Mouse (Mus musculus) G1E (cell line): ENCODE measurements around the gene Ptchd1. TPM values are rescaled to one million over a fixed set of nuclear protein-coding genes. Genes with fewer than 3 reads are reported as not detected.

Experiments used
- ATAC-seq: 2 replicates; pipeline ENCODE4 v1.8.0; 2016; ENCODE audit warnings: mild to moderate bottlenecking; ENCODE audit not compliant: insufficient number of reproducible peaks, poor library complexity, low FRiP score, severe bottlenecking; ENCODE audit errors: extremely low read depth
- DNase-seq: peaks from one replicate; pipeline ENCODE4 v3.0.0; 2012; ENCODE audit warnings: low spot score
- H3K27me3 ChIP-seq: 2 replicates; pipeline ENCODE4 v1.6.1; 2012; ENCODE audit warnings: mild to moderate bottlenecking, low read length, inconsistent platforms; ENCODE audit not compliant: insufficient read depth
- H3K36me3 ChIP-seq: replicated peaks from 2 replicates; pipeline ENCODE3; 2012; ENCODE audit warnings: mild to moderate bottlenecking, inconsistent platforms
- H3K4me1 ChIP-seq: 2 replicates; pipeline ENCODE4 v1.6.1; 2012; ENCODE audit warnings: low read depth, low read length, inconsistent platforms, mixed read lengths; ENCODE audit not compliant: insufficient read depth
- H3K4me3 ChIP-seq: 2 replicates; pipeline ENCODE4 v1.5.1; 2012; ENCODE audit warnings: low read depth, mild to moderate bottlenecking, inconsistent platforms, low read length, moderate library complexity, mixed read lengths
- H3K9me3 ChIP-seq: replicated peaks from 2 replicates; pipeline ENCODE4 v1.6.1; 2012; ENCODE audit warnings: inconsistent platforms
- CTCF ChIP-seq: IDR thresholded peaks from 2 replicates; pipeline ENCODE4 v1.5.1; 2012; ENCODE audit warnings: low read depth, low read length, inconsistent platforms, mixed read lengths
- GATA1 ChIP-seq: IDR thresholded peaks from 2 replicates; pipeline ENCODE4 v1.6.1; 2012; ENCODE audit warnings: borderline replicate concordance, low read length, inconsistent platforms, mixed read lengths
- GATA2 ChIP-seq: IDR thresholded peaks from 2 replicates; pipeline ENCODE4 v1.6.1; 2012; ENCODE audit warnings: low read depth, low read length, inconsistent platforms, borderline replicate concordance
- POLR2AphosphoS5 ChIP-seq: IDR thresholded peaks from 2 replicates; pipeline ENCODE4 v1.6.1; 2012; ENCODE audit warnings: low read depth, low read length, inconsistent platforms; ENCODE audit not compliant: insufficient replicate concordance
- TAL1 ChIP-seq: conservative IDR thresholded peaks from 2 replicates; pipeline ENCODE4 v1.6.1; 2012; ENCODE audit warnings: low read depth, low read length, inconsistent platforms, mixed read lengths
- polyA plus RNA-seq: library from polyadenylated mRNA; stranded (reverse); fragments of >175 nt; gene quantifications from 2 replicates; pipeline ENCODE4 v1.2.3, GENCODE M21; 2012
- total RNA-seq, 2 experiments: library from RNA; stranded (forward) in 1 of 2; stranded (reverse) in 1 of 2; fragments of 200-1000 nt in 1 of 2; fragments of >200 nt in 1 of 2; fragmentation: Nextera tagmentation in 1 of 2; gene quantifications; 2 replicates each; pipeline ENCODE4 v1.2.3; 2014 to 2017

Ptchd1 gene
- total and polyA plus RNA-seq, 3 experiments, result not detected

DNA sequence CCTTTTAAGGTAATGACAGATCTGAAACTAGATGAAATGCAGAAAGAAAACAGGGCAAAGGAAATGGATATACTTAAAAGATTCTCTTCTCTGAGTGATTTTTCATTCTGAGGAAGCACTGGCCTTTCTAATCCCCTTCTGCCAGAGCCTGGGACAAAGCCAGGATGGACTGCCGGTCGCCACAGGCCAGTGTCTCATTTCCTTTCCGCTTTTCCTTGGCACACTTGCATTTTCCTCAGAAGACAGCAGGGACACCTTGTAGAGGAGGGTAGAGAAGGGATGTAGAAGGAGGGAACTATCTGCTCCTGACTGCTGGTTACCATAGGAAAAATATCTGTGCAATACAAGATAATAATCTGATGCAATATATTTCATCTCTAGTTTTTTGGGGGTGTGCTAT, 32.1 kb downstream of the Ptchd1 start:
- H3K4me3 ChIP-seq, result no peak overlapping the region
- no peaks in the 10 kb centered on the region for H3K4me1 ChIP-seq
- no peaks in the 10 kb centered on the region for H3K9me3 ChIP-seq
- no peak for ATAC-seq
- H3K27me3 ChIP-seq, result no peaks in the 10 kb centered on the region
- TF ChIP-seq POLR2AphosphoS5 (no peak), GATA1 (no peak), TAL1 (no peak), CTCF (no peak), GATA2 (no peak)
- H3K36me3 ChIP-seq, result no peaks in the 10 kb centered on the region
- no peak for DNase-seq

DNA sequence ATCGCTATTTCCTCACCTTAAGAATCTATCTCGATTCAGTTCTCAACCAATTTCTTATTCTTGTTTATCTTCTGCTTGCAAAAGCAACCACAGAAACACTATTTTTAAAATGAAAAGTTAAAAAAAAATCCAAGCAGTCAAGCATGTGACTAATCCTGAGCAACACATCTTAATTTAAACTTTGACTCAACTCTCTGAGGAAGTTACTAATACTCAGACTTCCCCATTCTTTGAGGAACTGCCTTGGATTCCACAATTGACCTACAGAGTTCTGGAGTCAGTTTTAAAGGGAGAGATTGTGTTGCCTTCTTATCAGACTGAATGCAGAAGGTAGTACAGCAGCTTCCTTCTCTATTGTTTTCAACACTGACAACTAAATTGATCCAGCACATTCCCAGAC, 39.0 kb downstream of the Ptchd1 start:
- DNase-seq (no peak), ATAC-seq (peak; percentile 4; the same call in 1 of the 2 replicates)
- Histone ChIP-seq H3K36me3 (no peaks in the 10 kb centered on the region), H3K4me3 (no peak overlapping the region), H3K27me3 (no peaks in the 10 kb centered on the region), H3K9me3 (no peaks in the 10 kb centered on the region), H3K4me1 (no peaks in the 10 kb centered on the region)
- TF ChIP-seq GATA1 (no peak), CTCF (no peak), GATA2 (no peak), TAL1 (no peak), POLR2AphosphoS5 (no peak)

DNA sequence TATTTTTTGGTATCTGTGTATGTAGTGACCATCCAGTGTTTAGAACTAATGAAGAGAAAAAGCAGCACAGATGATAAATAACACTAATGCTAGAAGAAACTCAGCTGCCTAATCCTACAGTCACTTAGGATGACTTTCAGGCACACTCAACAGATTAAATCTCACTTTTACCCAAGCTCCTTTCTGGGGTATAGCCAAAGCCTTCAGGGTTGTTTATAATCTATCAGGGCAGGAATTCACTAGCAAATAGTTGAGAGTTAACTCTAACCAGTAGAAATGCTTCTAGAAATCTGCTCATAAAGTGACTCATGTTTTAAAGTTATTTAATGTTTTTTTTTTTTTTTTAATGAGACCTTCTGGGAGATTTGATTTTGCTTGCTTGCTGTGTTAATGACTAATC, 43.8 kb downstream of the Ptchd1 start:
- no peaks in the 10 kb centered on the region for H3K36me3 ChIP-seq
- no peak for ATAC-seq
- H3K4me3 ChIP-seq, result no peak overlapping the region
- H3K9me3 ChIP-seq, result no peaks in the 10 kb centered on the region
- H3K4me1 ChIP-seq, result no peaks in the 10 kb centered on the region
- no peak for DNase-seq
- H3K27me3 ChIP-seq, result no peaks in the 10 kb centered on the region
- no peak for TF ChIP-seq GATA1
- TF ChIP-seq CTCF, result no peak
- TF ChIP-seq GATA2, result no peak
- TF ChIP-seq TAL1, result no peak
- TF ChIP-seq POLR2AphosphoS5, result no peak

DNA sequence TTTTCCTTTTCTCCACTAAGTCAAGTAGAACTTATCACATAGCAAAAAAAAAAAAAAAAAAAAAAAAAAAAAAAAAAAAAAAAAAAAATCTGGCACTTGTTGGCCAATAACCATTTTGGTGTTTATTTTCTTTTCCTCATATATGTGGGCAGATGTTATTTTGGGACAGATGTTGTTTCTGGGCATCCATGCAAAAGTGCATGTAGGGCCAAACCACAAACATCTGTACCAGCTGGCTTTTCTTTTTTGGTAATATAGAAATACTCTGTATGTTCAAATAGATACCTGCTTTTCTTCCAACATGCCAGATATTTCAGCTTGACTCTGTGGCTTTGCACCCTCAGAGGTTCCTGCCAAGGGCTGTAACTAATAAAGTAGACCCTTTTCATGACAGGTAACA, 51.2 kb downstream of the Ptchd1 start:
- Histone ChIP-seq H3K9me3 (no peaks in the 10 kb centered on the region), H3K36me3 (no peaks in the 10 kb centered on the region), H3K4me3 (no peak overlapping the region), H3K4me1 (no peaks in the 10 kb centered on the region), H3K27me3 (no peaks in the 10 kb centered on the region)
- DNase-seq (no peak), ATAC-seq (no peak)
- TF ChIP-seq GATA2, result no peak
- no peak for TF ChIP-seq GATA1
- TF ChIP-seq TAL1, result no peak
- no peak for TF ChIP-seq CTCF
- TF ChIP-seq POLR2AphosphoS5, result no peak

DNA sequence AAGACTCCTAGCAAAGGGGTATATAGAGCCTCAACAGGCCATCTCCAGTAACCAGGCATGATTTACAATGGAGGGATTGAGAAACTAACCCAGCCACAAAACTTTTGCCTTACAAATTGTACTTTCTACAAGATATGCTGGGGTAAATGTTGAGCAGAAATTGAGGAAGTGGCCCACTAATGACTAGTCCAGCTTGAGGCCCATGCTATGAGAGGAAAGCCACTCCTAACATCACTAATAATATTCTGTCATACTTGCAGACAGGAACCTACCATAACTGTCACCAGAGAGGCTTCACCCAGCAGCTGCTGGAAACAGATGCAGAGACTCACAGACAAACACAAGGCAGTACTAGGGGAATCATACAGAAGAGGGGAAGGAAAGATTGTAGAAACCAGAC, 79.8 kb downstream of the Ptchd1 start:
- ATAC-seq, result no peak
- no peak overlapping the region for H3K4me3 ChIP-seq
- no peaks in the 10 kb centered on the region for H3K27me3 ChIP-seq
- H3K9me3 ChIP-seq, result no peaks in the 10 kb centered on the region
- no peaks in the 10 kb centered on the region for H3K4me1 ChIP-seq
- H3K36me3 ChIP-seq, result no peaks in the 10 kb centered on the region
- no peak for DNase-seq
- TF ChIP-seq POLR2AphosphoS5, result no peak
- no peak for TF ChIP-seq CTCF
- TF ChIP-seq GATA1, result no peak
- TF ChIP-seq GATA2, result no peak
- TF ChIP-seq TAL1, result no peak

Other genes with a start within 250 kb of the Ptchd1 start
- gene Gm15155, start 927 bp upstream of the Ptchd1 start, total RNA-seq (2014; fragmentation: Nextera tagmentation), result not detected in 2 replicates
- not detected in 2 replicates for gene Gm15155, start 927 bp upstream of the Ptchd1 start, total RNA-seq (2017)
- gene Gm15155, start 927 bp upstream of the Ptchd1 start, polyA plus RNA-seq, result not detected in 2 replicates